Mouse (Mus musculus): ENCODE measurements around the gene Gm973.
"Not testable (repeated sequence)": the region's sequence is repeated elsewhere in the genome, so short reads cannot be mapped to it uniquely, and the experiment has no call there.

The Gm973 gene

DNA sequence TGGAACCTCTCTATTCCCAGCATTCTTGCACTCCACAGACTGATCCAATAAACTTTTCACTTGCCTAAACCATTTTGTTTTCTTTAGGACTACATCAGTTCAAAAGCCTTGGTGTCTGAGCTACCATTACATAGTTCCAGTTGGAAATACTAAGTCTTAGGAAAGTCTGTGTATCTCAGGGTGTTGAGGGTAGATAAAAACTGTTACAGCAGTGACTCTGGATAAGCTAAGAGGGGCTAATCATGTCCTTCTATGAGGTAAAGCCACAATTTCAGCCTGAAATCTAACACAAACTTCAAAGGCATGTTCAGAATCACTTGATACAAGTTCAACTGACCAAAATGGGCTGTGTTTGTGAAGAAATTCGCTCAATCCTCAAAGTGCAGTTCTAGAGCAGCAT, 120.3 kb downstream of the Gm973 start:
- no peak for DNase-seq

DNA sequence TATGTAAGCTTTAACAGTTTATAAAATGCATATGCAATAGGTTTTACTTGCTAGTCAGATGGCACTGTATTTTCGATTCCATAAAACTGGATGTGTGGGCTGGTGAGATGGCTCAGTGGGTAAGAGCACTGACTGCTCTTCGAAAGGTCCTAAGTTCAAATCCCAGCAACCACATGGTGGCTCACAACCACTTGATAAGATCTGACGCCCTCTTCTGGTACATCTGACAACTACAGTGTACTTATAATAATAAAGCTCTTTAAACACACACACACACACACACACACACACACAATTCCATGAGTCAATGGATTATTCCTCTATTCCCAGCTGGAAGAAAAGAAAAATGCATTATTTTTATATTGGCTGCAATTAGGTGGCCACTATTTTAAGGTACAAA, 122.3 kb downstream of the Gm973 start:
- DNase-seq, result no peak

DNA sequence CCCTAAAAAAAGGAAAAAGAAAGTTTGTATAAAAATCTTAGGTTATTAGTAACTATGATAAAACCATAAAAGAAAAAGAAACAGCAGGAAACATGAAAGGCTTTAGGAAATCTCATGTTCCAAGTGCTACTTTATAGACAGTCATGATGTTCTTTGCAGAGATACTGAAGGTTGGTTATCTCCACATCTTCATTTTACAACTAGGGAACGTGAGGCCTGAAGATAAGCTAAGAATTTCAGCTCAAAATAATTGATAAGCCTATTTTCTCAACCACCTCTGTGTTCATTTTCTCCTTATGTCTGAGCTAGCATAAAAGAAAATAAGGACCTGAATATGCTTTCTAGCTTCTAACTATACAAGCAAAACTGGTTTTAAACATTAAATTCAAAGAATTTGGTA, 126.4 kb downstream of the Gm973 start:
- no peak for DNase-seq

DNA sequence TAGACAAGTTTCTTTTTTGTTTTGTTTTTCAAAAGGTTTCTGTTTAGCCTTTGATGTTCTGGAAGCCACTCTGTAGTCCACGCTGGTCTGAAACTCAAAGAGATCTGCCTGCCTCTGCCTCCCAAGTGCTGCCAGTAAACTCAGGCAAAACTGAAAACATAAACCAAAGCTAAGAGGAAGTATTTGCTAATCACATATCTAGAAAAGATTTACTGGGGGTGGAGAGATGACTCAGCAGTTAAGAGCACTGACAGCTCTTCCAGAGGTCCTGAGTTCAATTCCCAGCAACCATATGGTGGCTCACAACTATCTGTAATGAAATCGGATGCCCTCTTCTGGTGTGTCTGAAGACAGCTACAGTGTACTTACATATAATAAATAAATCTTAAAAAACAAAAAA, 130.4 kb downstream of the Gm973 start:
- DNase-seq, result not testable (repeated sequence)

DNA sequence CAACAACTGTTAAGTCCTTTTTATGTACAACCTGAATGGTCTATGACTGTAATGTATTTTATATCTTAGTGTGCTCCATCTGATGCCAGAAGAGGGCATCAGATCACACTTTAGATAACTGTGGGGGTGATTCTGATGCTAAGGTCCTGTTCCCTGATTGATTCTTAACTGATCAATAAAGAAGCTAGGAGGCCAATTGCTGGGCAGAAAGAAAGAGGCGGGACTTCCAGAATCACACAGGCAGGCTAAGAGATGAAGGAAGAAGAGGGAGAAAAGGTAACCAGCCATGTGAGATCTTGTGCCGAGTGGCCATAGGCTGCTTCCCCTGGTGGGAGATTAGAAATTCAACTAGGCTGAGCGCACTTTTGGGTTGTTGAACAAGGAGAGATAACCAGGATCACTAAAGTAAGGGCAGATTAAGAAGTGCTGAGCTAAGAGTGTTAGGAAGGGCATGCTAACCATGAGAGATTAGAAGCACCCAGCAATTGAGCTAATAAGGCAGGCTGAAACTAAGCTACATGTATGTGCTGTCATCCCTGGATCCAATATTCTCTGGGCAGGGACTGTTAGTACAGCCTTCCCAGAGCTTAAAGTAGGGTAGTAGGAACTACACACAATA, 135.2 kb downstream of the Gm973 start:
- DNase-seq, result no peak

DNA sequence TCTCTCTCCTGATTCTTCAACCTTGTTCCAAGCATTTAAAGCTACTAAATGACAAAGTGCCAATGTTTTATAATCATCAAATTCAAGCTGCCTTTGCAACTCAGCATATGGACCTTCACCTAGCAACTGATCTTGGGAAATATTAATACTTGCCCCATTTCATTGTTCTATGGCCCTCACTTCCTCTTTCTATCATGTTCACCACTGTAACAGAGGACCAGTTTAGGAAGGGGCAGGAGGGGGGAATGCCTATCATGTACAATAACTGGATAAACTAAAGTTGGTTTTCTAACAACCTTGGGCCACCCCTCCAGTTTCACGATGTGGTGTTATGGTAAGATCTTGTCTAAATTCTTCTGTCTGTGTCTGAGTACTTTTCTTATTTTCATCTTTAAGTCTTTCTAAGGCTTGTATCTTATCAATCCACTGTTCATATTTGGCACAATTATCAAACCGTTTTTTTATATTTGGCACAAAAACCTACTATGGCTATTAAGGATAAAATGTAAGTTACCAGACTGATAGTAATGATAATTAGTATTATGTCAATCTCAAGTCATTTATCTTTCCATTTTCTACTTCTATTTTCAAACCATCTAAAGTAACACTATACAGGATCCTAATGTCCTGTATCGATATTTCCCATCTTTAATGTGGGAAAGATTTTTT, 137.3 kb downstream of the Gm973 start:
- no peak for DNase-seq

DNA sequence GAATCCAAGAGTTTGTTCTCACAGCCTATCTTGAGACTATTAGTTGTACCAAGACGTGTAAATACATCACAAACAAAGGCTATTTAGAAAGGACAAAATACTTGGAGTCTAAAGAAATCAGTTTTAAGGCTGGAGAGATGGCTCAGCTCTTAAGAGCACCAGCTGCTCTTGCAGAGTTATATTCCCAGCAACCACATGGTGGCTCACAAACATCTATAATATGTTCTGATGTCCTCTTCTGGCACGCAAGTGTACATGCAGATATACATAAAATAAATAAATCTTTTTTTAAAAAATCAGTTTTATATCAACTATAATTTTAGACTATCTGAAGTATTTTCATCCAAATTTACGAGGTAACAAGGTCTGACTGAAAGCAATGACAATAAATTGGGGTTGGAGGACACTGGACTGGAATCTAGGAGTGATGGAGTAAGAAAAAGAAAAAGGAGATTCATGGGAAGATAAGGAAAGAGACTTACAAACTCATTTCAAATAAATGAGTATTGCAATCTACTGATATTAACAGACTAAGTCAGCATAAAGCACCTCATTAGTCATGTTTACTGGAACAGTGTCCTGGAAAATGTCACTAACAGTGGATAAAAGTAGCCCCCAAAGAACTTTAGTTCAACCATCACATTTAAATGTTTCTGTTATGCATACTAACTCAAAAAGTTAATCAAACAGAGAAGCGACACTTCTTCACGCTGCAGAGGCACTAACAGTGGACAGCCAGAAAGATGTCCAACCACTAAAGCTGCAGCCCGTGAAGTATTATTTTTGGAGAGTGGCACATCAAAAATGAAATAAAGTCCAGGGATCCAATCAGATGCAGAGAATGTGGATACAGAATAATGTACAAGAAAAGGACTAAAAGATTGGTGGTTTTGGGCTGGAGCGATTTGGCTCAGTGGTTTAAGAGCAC, 140.4 kb downstream of the Gm973 start:
- DNase-seq, result no peak

DNA sequence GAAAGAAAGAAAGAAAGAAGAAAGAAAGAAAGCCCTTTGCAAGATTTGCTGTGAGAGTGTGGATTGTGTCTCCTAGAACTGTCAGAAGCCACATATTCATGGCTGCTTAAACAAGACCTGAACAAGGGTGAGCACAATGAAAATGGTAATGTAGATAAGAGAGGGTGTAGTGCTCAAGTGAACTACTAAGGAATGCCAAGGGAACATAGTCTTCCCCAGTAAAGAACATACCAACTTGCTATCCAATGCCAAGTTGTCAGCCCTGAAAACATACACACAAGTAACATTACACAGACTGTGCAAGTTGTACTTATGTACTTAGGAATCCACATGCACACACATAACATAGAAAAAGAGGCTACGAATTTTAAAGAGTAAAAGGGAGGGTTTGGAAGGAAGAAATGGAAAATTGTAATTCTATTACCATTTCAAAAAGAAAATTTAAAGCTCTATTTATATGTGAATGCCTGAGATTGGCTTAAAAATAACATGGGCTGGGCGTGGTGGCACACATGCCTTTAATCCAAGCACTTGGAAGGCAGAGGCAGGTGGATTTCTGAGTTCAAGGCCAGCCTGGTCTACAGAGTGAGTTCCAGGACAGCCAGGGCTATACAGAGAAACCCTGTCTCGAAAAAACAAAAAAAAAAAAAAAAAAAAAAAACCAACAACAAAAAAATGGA, 147.5 kb downstream of the Gm973 start:
- DNase-seq, result no peak

DNA sequence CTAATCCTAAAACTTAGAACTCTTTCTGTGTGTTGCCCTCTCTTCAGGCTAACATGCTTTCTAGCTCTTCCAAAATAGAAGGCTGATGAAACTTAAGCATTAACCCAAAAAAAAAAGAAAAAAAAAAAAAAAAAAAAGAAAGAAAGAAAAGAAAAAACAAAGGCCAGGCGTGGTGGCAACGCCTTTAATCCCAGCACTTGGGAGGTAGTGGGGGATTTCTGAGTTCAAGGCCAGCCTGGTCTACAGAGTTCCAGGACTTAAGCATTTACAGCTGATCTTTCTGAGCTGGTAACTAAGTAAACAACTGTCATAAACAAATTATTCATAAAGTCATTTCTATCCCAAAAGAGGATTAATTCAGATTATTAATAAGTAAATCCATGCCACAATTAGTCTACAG, 152.8 kb downstream of the Gm973 start:
- DNase-seq, result no peak

DNA sequence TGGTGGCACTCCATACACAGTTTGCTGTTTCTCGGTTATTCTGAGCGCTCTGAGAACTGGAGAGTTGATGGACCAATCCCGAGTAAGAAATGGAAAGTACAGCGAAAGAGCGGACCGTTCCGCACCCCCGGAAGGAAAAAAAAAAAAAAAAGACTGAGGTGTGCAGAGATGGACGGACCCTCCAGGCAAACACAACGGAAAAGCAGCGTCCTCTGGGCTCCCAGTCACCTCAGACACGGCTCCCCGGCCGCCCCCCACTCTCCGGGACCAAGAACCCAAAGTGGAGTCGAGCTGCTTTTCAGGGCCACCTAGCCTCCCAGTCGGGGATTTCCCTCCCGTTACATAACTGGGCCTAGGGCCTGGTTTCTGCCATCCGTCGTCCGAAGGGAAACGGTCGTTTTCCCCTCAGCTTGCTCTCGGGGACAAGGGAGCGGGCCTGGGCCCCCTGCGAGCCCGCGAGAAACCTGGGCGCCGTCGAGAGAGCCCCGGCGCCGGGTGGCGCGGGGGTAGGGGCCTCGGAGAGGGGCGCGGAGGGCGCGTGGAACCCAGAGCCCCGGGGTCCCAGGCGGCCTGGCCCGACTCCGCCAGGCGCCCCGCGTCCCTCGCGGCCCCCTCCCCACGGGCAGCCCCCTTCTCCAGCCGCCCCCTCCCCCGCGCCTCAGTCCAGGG, 154.0 kb downstream of the Gm973 start:
- peak; percentile 14 for DNase-seq

DNA sequence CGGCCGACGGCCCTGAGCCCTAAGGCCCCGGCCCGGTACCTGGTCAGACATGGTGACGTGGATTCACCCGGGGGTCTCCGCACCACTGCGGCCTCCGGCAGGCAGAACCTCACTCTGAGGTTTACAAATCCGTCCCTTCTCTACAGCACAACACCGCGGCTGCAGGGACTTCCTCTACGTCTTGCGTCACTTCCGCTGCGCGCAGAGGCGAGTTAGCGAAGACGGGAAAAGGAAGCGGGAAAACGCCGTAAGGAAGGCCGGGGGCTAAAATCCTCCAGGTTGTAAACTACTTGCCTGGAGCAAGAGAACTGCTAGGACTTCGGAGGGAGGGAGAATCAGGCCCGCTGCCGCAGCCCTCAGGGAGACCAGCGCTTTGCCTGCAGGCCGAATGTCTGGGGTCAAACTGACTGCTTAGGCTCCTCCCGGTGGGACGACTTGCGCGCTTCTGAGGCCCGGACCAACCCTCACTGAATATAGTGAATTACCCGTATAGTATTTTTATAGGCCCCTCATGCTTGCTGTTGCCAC, 154.6 kb downstream of the Gm973 start, which contains the start of gene Sumo1:
Gene Sumo1, minus strand, starts transcription at position 194 of the 528 bp plus-strand sequence.
- peak; percentile 84 for DNase-seq

DNA sequence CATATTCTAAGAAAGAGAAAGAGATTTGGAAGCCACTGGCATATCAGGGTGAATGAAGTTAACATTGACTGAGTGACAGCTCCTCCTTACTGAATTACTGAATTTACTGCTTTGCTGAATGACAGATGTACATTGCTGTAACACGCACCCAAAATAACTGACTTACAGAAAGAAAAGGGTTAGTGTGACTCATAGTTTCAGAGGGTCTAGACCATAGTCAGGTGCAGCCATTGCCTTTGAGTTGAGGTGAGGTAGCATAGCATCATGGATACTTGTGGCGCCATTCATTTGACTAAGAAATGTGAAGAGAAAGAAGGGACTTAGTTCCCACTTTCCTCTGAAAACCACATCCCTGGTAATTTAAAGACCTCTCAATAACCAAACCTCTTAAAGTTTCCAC, 157.6 kb downstream of the Gm973 start:
- DNase-seq, result no peak

DNA sequence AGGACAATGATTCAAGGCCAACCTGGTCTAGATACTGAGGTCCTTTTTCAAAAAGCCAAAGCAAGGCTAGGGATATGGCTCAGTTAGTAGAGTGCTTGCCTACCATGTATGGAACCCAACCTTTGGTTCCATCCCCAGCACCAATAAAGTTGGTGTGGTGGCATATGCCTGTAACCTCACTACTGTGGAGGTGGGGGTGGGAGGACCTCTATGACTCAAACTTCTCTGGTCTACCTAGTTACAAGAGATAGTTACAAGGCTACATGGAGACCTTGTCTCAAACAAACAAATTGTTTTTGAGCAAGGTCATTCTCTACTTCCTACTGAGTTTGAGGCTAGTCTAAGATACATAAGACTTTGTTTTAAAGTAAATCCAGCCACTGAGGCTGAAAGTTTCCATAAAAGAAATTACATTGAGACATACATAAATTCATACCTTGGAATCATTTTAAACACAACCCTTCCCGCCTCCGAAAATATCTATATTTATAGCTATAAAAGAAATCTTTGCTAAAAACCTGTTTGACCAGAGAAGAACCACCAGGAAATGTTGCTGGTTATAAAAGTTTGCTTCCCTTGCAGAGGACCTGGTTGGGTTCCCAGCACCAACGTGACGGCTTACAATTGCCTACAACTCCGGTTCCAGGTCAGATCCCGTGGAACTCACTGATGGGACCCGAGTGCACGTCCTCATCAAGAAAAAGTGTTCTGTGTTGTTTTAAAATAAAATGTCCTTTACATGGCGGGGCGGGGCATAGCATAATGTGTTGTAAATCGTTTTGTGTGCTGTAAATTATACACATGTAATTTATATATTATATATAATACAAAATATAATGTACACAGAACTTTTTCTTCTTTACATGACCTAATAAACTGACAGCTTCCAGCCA, 168.1 kb downstream of the Gm973 start:
- peak; percentile 15 for DNase-seq

DNA sequence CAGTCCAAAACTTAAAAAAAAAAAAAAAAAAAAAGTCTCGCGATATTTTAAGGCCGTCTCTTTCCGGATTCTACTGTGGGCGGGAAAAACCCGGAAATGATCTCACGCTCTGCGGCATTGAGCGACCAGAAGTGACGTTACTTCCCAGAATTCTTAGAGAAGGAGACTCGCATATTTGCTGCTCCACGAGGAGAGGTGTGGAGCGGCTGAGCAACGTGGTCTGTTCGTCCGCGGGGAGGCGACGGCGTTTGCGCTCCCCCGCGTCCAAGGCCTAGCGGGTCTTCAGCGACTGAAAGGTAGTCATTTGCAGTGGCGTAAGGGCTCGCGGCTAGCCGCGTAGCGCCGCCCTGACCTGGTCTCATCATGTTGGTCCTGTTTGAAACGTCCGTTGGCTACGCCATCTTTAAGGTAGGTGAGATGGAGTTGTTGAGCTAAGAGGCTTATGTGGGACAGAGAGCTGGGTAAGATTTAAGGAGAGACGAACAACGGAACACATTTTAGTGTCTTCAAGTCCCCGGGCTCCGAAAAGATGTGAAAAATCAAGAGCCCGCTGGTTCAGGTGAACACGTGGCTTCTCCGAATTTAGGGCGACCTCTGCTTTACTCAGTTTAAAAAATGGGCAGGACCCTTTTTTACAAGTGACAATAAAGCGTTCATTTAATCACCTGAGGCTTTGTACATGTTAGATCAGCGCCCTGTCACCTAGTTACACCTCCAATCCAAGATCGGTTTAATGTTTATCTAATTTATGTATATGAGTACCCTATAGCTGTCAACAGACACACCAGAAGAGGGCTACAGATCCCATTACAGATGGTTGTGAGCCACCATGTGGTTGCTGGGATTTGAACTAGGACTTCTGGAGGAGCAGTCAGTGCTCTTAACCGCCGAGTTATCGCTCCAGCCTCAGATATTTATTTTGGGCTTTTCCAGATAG, 169.0 kb downstream of the Gm973 start, which contains the start of gene Nop58:
Gene Nop58, plus strand, starts transcription at position 153 of the 937 bp plus-strand sequence.
- DNase-seq, result peak; percentile 72

All from right cerebral cortex, postnatal 4 days (tissue).